Mouse (Mus musculus): ENCODE results near the gene Rpp14. TPM values are rescaled to one million over a fixed set of nuclear protein-coding genes. Genes with fewer than 3 reads are reported as not detected.
"Not testable (repeated sequence)": the region's sequence is repeated elsewhere in the genome, so short reads cannot be mapped to it uniquely, and the experiment has no call there.

Rpp14 gene
- total RNA-seq, 2 experiments from 2014 or later: 22.8 to 24.6 TPM

- DNase-seq: no peak
Observed at GRCm38 (mm10) chr14:8114306-8114705, 34.1 kb downstream of the Rpp14 start.

GRCm38 (mm10) chr14:8114756-8115155 lies 34.6 kb downstream of the Rpp14 start:
- no peak for DNase-seq

GRCm38 (mm10) chr14:8115772-8116171 lies 35.6 kb downstream of the Rpp14 start:
- no peak for DNase-seq

- no peak for DNase-seq
Observed at GRCm38 (mm10) chr14:8117371-8117770, 37.2 kb downstream of the Rpp14 start.

GRCm38 (mm10) chr14:8119454-8119853 lies 39.3 kb downstream of the Rpp14 start:
- DNase-seq: no peak

- no peak for DNase-seq
Observed at GRCm38 (mm10) chr14:8119904-8120303, 39.7 kb downstream of the Rpp14 start.

GRCm38 (mm10) chr14:8123141-8123540 lies 43.0 kb downstream of the Rpp14 start:
- DNase-seq: no peak

GRCm38 (mm10) chr14:8123611-8124010 lies 43.4 kb downstream of the Rpp14 start:
- not testable (repeated sequence) for DNase-seq

- DNase-seq: no peak
Observed at GRCm38 (mm10) chr14:8124046-8124881, 44.1 kb downstream of the Rpp14 start.

GRCm38 (mm10) chr14:8127971-8128370 lies 47.8 kb downstream of the Rpp14 start:
- no peak for DNase-seq

GRCm38 (mm10) chr14:8132789-8133188 lies 52.6 kb downstream of the Rpp14 start:
- DNase-seq: no peak

- no peak for DNase-seq
Observed at GRCm38 (mm10) chr14:8134234-8134633, 54.1 kb downstream of the Rpp14 start.

- no peak for DNase-seq
Observed at GRCm38 (mm10) chr14:8135130-8135529, 55.0 kb downstream of the Rpp14 start.

- DNase-seq: no peak
Observed at GRCm38 (mm10) chr14:8139724-8140710, 59.9 kb downstream of the Rpp14 start.

GRCm38 (mm10) chr14:8141131-8141530 lies 61.0 kb downstream of the Rpp14 start:
- no peak for DNase-seq

Other genes with a start within 250 kb of the Rpp14 start
- not detected for gene Gm45521, start 123.1 kb upstream of the Rpp14 start, total RNA-seq (2021)
- not detected for gene Dnase1l3, start 85.8 kb upstream of the Rpp14 start, total RNA-seq (2021)
- 1 to 10 TPM; 4.0 to 4.2 TPM for gene Abhd6, start 77.5 kb upstream of the Rpp14 start, total RNA-seq (2021)
- gene Pxk, start 17.8 kb downstream of the Rpp14 start, total RNA-seq (2021): 10 to 100 TPM; 11.6 to 12.5 TPM
- gene Pdhb, start 92.7 kb downstream of the Rpp14 start, total RNA-seq (2021): 100 to 1,000 TPM; 353 to 354 TPM
- 1 to 10 TPM; 5.7 to 6.8 TPM for gene Kctd6, start 133.8 kb downstream of the Rpp14 start, total RNA-seq (2021)
- gene Acox2, start 179.0 kb downstream of the Rpp14 start, total RNA-seq (2021): under 1 TPM in 1 of 2 experiments, not detected in 1; 0.35 TPM
- gene Fam107a, start 237.7 kb downstream of the Rpp14 start, total RNA-seq (2021): 1 to 10 TPM; 3.4 to 6.3 TPM

Data from gastrocnemius, postnatal 25 days (tissue).